Mouse (Mus musculus) testis, adult 2 months (tissue): ENCODE measurements around the gene Abcg5.

Experiments used
- CTCF ChIP-seq: fragments of 200-500 bp; IDR thresholded peaks from 2 replicates; pipeline ENCODE4 v1.5.1; 2012; ENCODE audit warnings: low read depth, mild to moderate bottlenecking, inconsistent platforms, low read length, moderate library complexity; ENCODE audit not compliant: control insufficient read depth, insufficient read depth, insufficient replicate concordance
- POLR2A ChIP-seq: fragments of 200-500 bp; IDR thresholded peaks from 2 replicates; pipeline ENCODE4 v1.6.1; 2012; ENCODE audit warnings: low read depth, mild to moderate bottlenecking, inconsistent platforms, low read length, moderate library complexity; ENCODE audit not compliant: control insufficient read depth

GRCm38 (mm10) chr17:84677595-84677994 lies 5.2 kb downstream of the Abcg5 start:
- TF ChIP-seq POLR2A (no peak), CTCF (no peak)
